Mouse (Mus musculus) bone marrow, adult 2 months (tissue): ENCODE measurements at regions not wholly inside any gene's neighbourhood (a gene's known extent, or its start where the extent isn't known, plus 50 kb on each side); places are given as distances from the start of the nearest gene placed in this dataset.

Experiments
- CTCF ChIP-seq: fragments of 200-500 bp; IDR thresholded peaks from 2 replicates; pipeline ENCODE4 v1.5.1; 2011; ENCODE audit warnings: low read length, control low read depth; ENCODE audit not compliant: control insufficient read depth, insufficient read depth
- POLR2A ChIP-seq: fragments of 200-500 bp; IDR thresholded peaks from 2 replicates; pipeline ENCODE4 v1.6.1; 2011; ENCODE audit warnings: low read depth, mild to moderate bottlenecking, control low read depth, low read length, borderline replicate concordance; ENCODE audit not compliant: control insufficient read depth

GRCm38 (mm10) chr16:26157606-26158005 is 52.0 kb upstream of the P3h2 start:
- TF ChIP-seq CTCF: no peak
- TF ChIP-seq POLR2A: no peak
